Mouse (Mus musculus): ENCODE results near the gene Pdia5. TPM values are rescaled to one million over a fixed set of nuclear protein-coding genes. Genes with fewer than 3 reads are reported as not detected.

Gene Pdia5
- total and polyA plus RNA-seq, 3 experiments, result not detected

DNA sequence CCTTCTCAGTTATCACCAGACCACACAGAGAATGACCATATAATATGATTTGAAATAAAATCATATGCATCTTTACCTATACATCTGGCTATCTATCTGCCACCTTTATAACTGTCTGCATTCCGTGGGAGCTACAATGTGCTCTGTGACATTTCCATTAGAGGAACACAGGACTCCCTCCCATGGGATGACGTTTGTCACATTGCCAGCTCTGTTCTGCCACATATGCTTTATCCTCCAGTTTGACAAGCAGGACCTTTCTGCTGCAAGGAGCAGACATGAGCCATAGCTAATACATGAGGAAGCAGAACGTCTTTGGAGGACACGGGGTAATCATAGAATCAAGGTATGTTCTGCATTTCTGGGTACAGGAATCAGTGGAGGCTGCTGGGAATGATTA, 33.5 kb upstream of the Pdia5 start:
- no peak for TF ChIP-seq E2F4 (IDR thresholded peaks at IDR 0.05; ENCODE audit: borderline replicate concordance, low read depth, low read length)
- no peak for TF ChIP-seq JUND (IDR thresholded peaks at IDR 0.05; ENCODE audit: low read depth, low read length)
- no peak for TF ChIP-seq GABPA (IDR thresholded peaks at IDR 0.05; ENCODE audit: low read depth, low read length)
- TF ChIP-seq TCF12 (IDR thresholded peaks at IDR 0.05; ENCODE audit: low read depth, low read length), result no peak
- TF ChIP-seq MYC (IDR thresholded peaks at IDR 0.05; ENCODE audit: low read depth, low read length), result no peak
- no peak for DNase-seq (ENCODE audit: low read depth, low spot score)

DNA sequence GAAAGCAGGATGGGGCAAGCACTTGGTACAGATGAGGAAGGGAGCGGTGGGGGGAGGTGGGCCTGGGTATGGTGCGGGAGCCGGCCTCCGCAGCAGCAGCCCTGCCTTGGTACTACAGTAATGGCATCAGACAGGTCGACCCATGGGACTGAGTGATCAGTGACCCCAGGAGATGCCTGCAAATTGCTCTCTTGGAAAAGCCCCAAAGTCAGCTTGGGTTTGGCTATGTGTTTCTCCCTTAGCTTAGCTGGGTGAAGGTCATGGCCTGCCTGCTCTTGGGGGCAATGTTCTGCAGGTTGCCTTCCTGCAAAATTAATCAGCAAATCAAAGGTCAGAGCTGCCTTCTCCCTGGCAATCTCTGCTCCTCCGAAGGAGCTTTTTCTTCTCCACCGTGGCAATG, 28.6 kb upstream of the Pdia5 start:
- no peak for TF ChIP-seq GATA1 (IDR thresholded peaks at IDR 0.05; ENCODE audit: low read depth, low read length)
- no peak for TF ChIP-seq CHD2 (IDR thresholded peaks at IDR 0.05; ENCODE audit: low read length)
- TF ChIP-seq POLR2AphosphoS5 (IDR thresholded peaks at IDR 0.05; ENCODE audit: borderline replicate concordance, low read depth, low read length), result no peak
- no peak for TF ChIP-seq MXI1 (IDR thresholded peaks at IDR 0.05; ENCODE audit: low read depth, low read length)
- TF ChIP-seq E2F4 (IDR thresholded peaks at IDR 0.05; ENCODE audit: borderline replicate concordance, low read depth, low read length), result no peak
- no peak for TF ChIP-seq MYB (IDR thresholded peaks at IDR 0.05; ENCODE audit: low read depth, low read length)
- no peak for TF ChIP-seq ZMIZ1 (IDR thresholded peaks at IDR 0.05; ENCODE audit: low read depth, low read length)
- no peak for TF ChIP-seq KAT2A (conservative IDR thresholded peaks at IDR 0.05; ENCODE audit: low read depth, low read length)
- TF ChIP-seq POLR2A (IDR thresholded peaks at IDR 0.05; ENCODE audit: control insufficient read depth in 1 of 2, insufficient read depth in 1 of 2, low read depth in 1 of 2, low read length in 2 of 2, poor library complexity in 1 of 2), result no peak
- TF ChIP-seq ZC3H11A (IDR thresholded peaks at IDR 0.05; ENCODE audit: low read depth, low read length), result no peak
- TF ChIP-seq UBTF (IDR thresholded peaks at IDR 0.05; ENCODE audit: borderline replicate concordance, insufficient read depth, low read depth, low read length), result no peak
- TF ChIP-seq TCF12 (IDR thresholded peaks at IDR 0.05; ENCODE audit: low read depth, low read length), result no peak
- TF ChIP-seq ZKSCAN1 (IDR thresholded peaks at IDR 0.05; ENCODE audit: low read depth, low read length), result no peak
- TF ChIP-seq SMC3 (IDR thresholded peaks at IDR 0.05; ENCODE audit: low read depth, low read length), result no peak
- TF ChIP-seq NELFE (IDR thresholded peaks at IDR 0.05; ENCODE audit: low read depth, low read length), result no peak
- no peak for TF ChIP-seq CHD1 (IDR thresholded peaks at IDR 0.05; ENCODE audit: low read depth, low read length)
- TF ChIP-seq MAFK (IDR thresholded peaks at IDR 0.05; ENCODE audit: borderline replicate concordance, low read depth, low read length), result no peak
- no peak for TF ChIP-seq USF2 (IDR thresholded peaks at IDR 0.05; ENCODE audit: borderline replicate concordance in 1 of 2, insufficient read depth in 1 of 2, low read depth in 1 of 2, low read length in 2 of 2)
- TF ChIP-seq USF1 (IDR thresholded peaks at IDR 0.05; ENCODE audit: low read depth, low read length), result no peak
- DNase-seq (ENCODE audit: low read depth, low spot score), result no peak
- H3K27ac ChIP-seq (ENCODE audit: control insufficient read depth, low read depth, low read length), result no peak overlapping the region
- no peak overlapping the region for H3K9ac ChIP-seq (ENCODE audit: control insufficient read depth, low read depth, low read length, poor library complexity, severe bottlenecking)
- H3K27me3 ChIP-seq (ENCODE audit: control insufficient read depth in 1 of 2, insufficient read depth in 2 of 2, low read length in 2 of 2), result no peaks in the 10 kb centered on the region
- no peaks in the 10 kb centered on the region for H3K9me3 ChIP-seq (replicated peaks; ENCODE audit: insufficient read depth, low read length)
- H3K79me2 ChIP-seq (ENCODE audit: control insufficient read depth, insufficient read depth, low read length, poor library complexity), result no peaks in the 10 kb centered on the region
- no peaks in the 10 kb centered on the region for H3K4me1 ChIP-seq (ENCODE audit: control insufficient read depth in 1 of 2, insufficient read depth in 2 of 2, low read length in 2 of 2)
- no peak overlapping the region for H3K4me3 ChIP-seq (ENCODE audit: control insufficient read depth in 1 of 2, insufficient read depth in 1 of 2, low read depth in 2 of 2, low read length in 2 of 2)
- H3K36me3 ChIP-seq (ENCODE audit: control insufficient read depth in 1 of 2, insufficient read depth in 2 of 2, low read length in 2 of 2), result no peaks in the 10 kb centered on the region

More for the DNA sequence above, 33.5 kb upstream of the Pdia5 start:
- Histone ChIP-seq H3K27ac (ENCODE audit: control insufficient read depth, low read depth, low read length) (no peak overlapping the region), H3K4me3 (ENCODE audit: control insufficient read depth in 1 of 2, insufficient read depth in 1 of 2, low read depth in 2 of 2, low read length in 2 of 2) (no peak overlapping the region), H3K36me3 (ENCODE audit: control insufficient read depth in 1 of 2, insufficient read depth in 2 of 2, low read length in 2 of 2) (no peaks in the 10 kb centered on the region), H3K4me1 (ENCODE audit: control insufficient read depth in 1 of 2, insufficient read depth in 2 of 2, low read length in 2 of 2) (no peaks in the 10 kb centered on the region), H3K79me2 (ENCODE audit: control insufficient read depth, insufficient read depth, low read length, poor library complexity) (no peaks in the 10 kb centered on the region), H3K9ac (ENCODE audit: control insufficient read depth, low read depth, low read length, poor library complexity, severe bottlenecking) (no peak overlapping the region), H3K9me3 (replicated peaks; ENCODE audit: insufficient read depth, low read length) (no peaks in the 10 kb centered on the region), H3K27me3 (ENCODE audit: control insufficient read depth in 1 of 2, insufficient read depth in 2 of 2, low read length in 2 of 2) (no peaks in the 10 kb centered on the region)

All from MEL (cell line).